Mouse (Mus musculus): ENCODE results near the gene Wdpcp. TPM values are rescaled to one million over a fixed set of nuclear protein-coding genes. Genes with fewer than 3 reads are reported as not detected.

Wdpcp gene
- polyA plus RNA-seq, 1 experiment from 2014 or later, result 13.5 TPM

GRCm38 (mm10) chr11:21550222-21551173 lies 21.5 kb upstream of the Wdpcp start:
- no peaks in the 10 kb centered on the region for H3K9me3 ChIP-seq
- H3K4me1 ChIP-seq, result no peaks in the 10 kb centered on the region
- no peaks in the 10 kb centered on the region for H3K27me3 ChIP-seq

GRCm38 (mm10) chr11:21552049-21552448 lies 20.0 kb upstream of the Wdpcp start:
- Histone ChIP-seq H3K4me2 (replicated peaks) (no peak overlapping the region), H3K27me3 (no peaks in the 10 kb centered on the region), H3K9me3 (no peaks in the 10 kb centered on the region), H3K27ac (no peak overlapping the region), H3K4me1 (no peaks in the 10 kb centered on the region), H3K9ac (no peak overlapping the region), H3K36me3 (no peaks in the 10 kb centered on the region), H3K4me3 (no peak overlapping the region)
- WGBS, result 80% methylated on average over 3 of the region's 3 CpGs
- ATAC-seq (ENCODE audit: insufficient number of reproducible peaks, insufficient read depth, low FRiP score, low TSS enrichment), result no peak

More at GRCm38 (mm10) chr11:21550222-21551173, 21.5 kb upstream of the Wdpcp start:
- no peak overlapping the region for H3K27ac ChIP-seq
- no peak overlapping the region for H3K4me3 ChIP-seq
- no peaks in the 10 kb centered on the region for H3K36me3 ChIP-seq
- ATAC-seq (ENCODE audit: insufficient number of reproducible peaks, insufficient read depth, low FRiP score, low TSS enrichment), result no peak
- H3K4me2 ChIP-seq (replicated peaks), result no peak overlapping the region
- WGBS, result 87% methylated on average over 12 of the region's 12 CpGs
- no peak overlapping the region for H3K9ac ChIP-seq

- no peak overlapping the region for H3K4me3 ChIP-seq
- no peaks in the 10 kb centered on the region for H3K9me3 ChIP-seq
- ATAC-seq (ENCODE audit: insufficient number of reproducible peaks, insufficient read depth, low FRiP score, low TSS enrichment), result no peak
- H3K4me2 ChIP-seq (replicated peaks), result no peak overlapping the region
- H3K27me3 ChIP-seq, result no peaks in the 10 kb centered on the region
- no peaks in the 10 kb centered on the region for H3K4me1 ChIP-seq
- no peak overlapping the region for H3K9ac ChIP-seq
- H3K27ac ChIP-seq, result no peak overlapping the region
- 88% methylated on average over 11 of the region's 11 CpGs for WGBS
- H3K36me3 ChIP-seq, result peaks cover 45% of the 10 kb centered on the region
These were observed 12.3 kb upstream of the Wdpcp start for GRCm38 (mm10) chr11:21559727-21560126.

GRCm38 (mm10) chr11:21561347-21561746 lies 10.7 kb upstream of the Wdpcp start:
- ATAC-seq (ENCODE audit: insufficient number of reproducible peaks, insufficient read depth, low FRiP score, low TSS enrichment), result no peak
- no peaks in the 10 kb centered on the region for H3K4me1 ChIP-seq
- WGBS, result 89% methylated on average over 5 of the region's 5 CpGs
- H3K27me3 ChIP-seq, result no peaks in the 10 kb centered on the region
- no peak overlapping the region for H3K4me3 ChIP-seq
- H3K9ac ChIP-seq, result no peak overlapping the region
- H3K27ac ChIP-seq, result no peak overlapping the region
- no peak overlapping the region for H3K4me2 ChIP-seq (replicated peaks)
- H3K36me3 ChIP-seq, result peaks cover 56% of the 10 kb centered on the region
- H3K9me3 ChIP-seq, result no peaks in the 10 kb centered on the region

- 87% methylated on average over 4 of the region's 4 CpGs for WGBS
- Histone ChIP-seq H3K36me3 (peaks cover 43% of the 10 kb centered on the region), H3K9me3 (no peaks in the 10 kb centered on the region)
These were observed 8.3 kb upstream of the Wdpcp start for GRCm38 (mm10) chr11:21563617-21564325.

GRCm38 (mm10) chr11:21564681-21565405 lies 7.2 kb upstream of the Wdpcp start:
- H3K4me2 ChIP-seq (replicated peaks), result no peak overlapping the region
- no peaks in the 10 kb centered on the region for H3K4me1 ChIP-seq
- peaks cover 32% of the 10 kb centered on the region for H3K36me3 ChIP-seq
- H3K4me3 ChIP-seq, result no peak overlapping the region
- H3K9me3 ChIP-seq, result no peaks in the 10 kb centered on the region
- no peak overlapping the region for H3K9ac ChIP-seq
- 88% methylated on average over 9 of the region's 9 CpGs for WGBS
- H3K27me3 ChIP-seq, result no peaks in the 10 kb centered on the region
- H3K27ac ChIP-seq, result no peak overlapping the region
- ATAC-seq (ENCODE audit: insufficient number of reproducible peaks, insufficient read depth, low FRiP score, low TSS enrichment), result no peak

More at GRCm38 (mm10) chr11:21563617-21564325, 8.3 kb upstream of the Wdpcp start:
- Histone ChIP-seq H3K4me3 (no peak overlapping the region), H3K27ac (no peak overlapping the region), H3K9ac (no peak overlapping the region), H3K27me3 (no peaks in the 10 kb centered on the region), H3K4me1 (no peaks in the 10 kb centered on the region), H3K4me2 (replicated peaks) (no peak overlapping the region)
- ATAC-seq (ENCODE audit: insufficient number of reproducible peaks, insufficient read depth, low FRiP score, low TSS enrichment), result no peak

- no peaks in the 10 kb centered on the region for H3K9me3 ChIP-seq
- H3K27me3 ChIP-seq, result no peaks in the 10 kb centered on the region
- no peak for ATAC-seq (ENCODE audit: insufficient number of reproducible peaks, insufficient read depth, low FRiP score, low TSS enrichment)
- no peak overlapping the region for H3K4me2 ChIP-seq (replicated peaks)
- H3K4me3 ChIP-seq, result no peak overlapping the region
- no peak overlapping the region for H3K27ac ChIP-seq
- no peak overlapping the region for H3K9ac ChIP-seq
- H3K36me3 ChIP-seq, result peaks cover 23% of the 10 kb centered on the region
- WGBS, result 94% methylated on average over 6 of the region's 6 CpGs
- H3K4me1 ChIP-seq, result peaks cover 6% of the 10 kb centered on the region
These were observed 5.1 kb upstream of the Wdpcp start for GRCm38 (mm10) chr11:21566934-21567333.

- no peak for ATAC-seq (ENCODE audit: insufficient number of reproducible peaks, insufficient read depth, low FRiP score, low TSS enrichment)
- Histone ChIP-seq H3K9me3 (no peaks in the 10 kb centered on the region), H3K36me3 (peaks cover 20% of the 10 kb centered on the region), H3K9ac (no peak overlapping the region), H3K4me1 (peaks cover 8% of the 10 kb centered on the region), H3K27ac (no peak overlapping the region), H3K4me2 (replicated peaks) (no peak overlapping the region), H3K4me3 (no peak overlapping the region), H3K27me3 (no peaks in the 10 kb centered on the region)
- WGBS, result 91% methylated on average over 1 of the region's 1 CpGs
These were observed 4.3 kb upstream of the Wdpcp start for GRCm38 (mm10) chr11:21567733-21568132.

GRCm38 (mm10) chr11:21569002-21569401 lies 3.0 kb upstream of the Wdpcp start:
- Histone ChIP-seq H3K9ac (no peak overlapping the region), H3K4me1 (peaks cover 12% of the 10 kb centered on the region), H3K36me3 (peaks cover 12% of the 10 kb centered on the region), H3K27ac (no peak overlapping the region), H3K4me2 (replicated peaks) (no peak overlapping the region), H3K9me3 (no peaks in the 10 kb centered on the region), H3K27me3 (no peaks in the 10 kb centered on the region), H3K4me3 (no peak overlapping the region)
- 76% methylated on average over 5 of the region's 5 CpGs for WGBS
- ATAC-seq (ENCODE audit: insufficient number of reproducible peaks, insufficient read depth, low FRiP score, low TSS enrichment), result no peak

GRCm38 (mm10) chr11:21569456-21570108 lies 2.5 kb upstream of the Wdpcp start:
- no peak overlapping the region for H3K9ac ChIP-seq
- no peak for ATAC-seq (ENCODE audit: insufficient number of reproducible peaks, insufficient read depth, low FRiP score, low TSS enrichment)
- no peak overlapping the region for H3K27ac ChIP-seq
- no peak overlapping the region for H3K4me3 ChIP-seq
- no peak overlapping the region for H3K4me2 ChIP-seq (replicated peaks)
- peaks cover 12% of the 10 kb centered on the region for H3K4me1 ChIP-seq
- H3K9me3 ChIP-seq, result no peaks in the 10 kb centered on the region
- WGBS, result 55% methylated on average over 3 of the region's 3 CpGs
- peaks cover 11% of the 10 kb centered on the region for H3K36me3 ChIP-seq
- no peaks in the 10 kb centered on the region for H3K27me3 ChIP-seq

GRCm38 (mm10) chr11:21570109-21570474 lies 1.9 kb upstream of the Wdpcp start:
- Histone ChIP-seq H3K27me3 (no peaks in the 10 kb centered on the region), H3K9ac (no peak overlapping the region), H3K4me1 (peaks cover 12% of the 10 kb centered on the region), H3K27ac (no peak overlapping the region), H3K36me3 (peaks cover 8% of the 10 kb centered on the region), H3K9me3 (no peaks in the 10 kb centered on the region), H3K4me2 (replicated peaks) (peak overlapping the region; percentile 74; the same call in 1 of the 2 replicates), H3K4me3 (no peak overlapping the region)
- 75% methylated on average over 2 of the region's 2 CpGs for WGBS
- no peak for ATAC-seq (ENCODE audit: insufficient number of reproducible peaks, insufficient read depth, low FRiP score, low TSS enrichment)
